Mouse (Mus musculus): ENCODE data around the gene Mto1.

GRCm38 (mm10) chr9:78493171-78493570, 45.2 kb downstream of the Mto1 start:
- TF ChIP-seq CTCF (conservative IDR thresholded peaks at IDR 0.05; ENCODE audit: insufficient read depth, insufficient read length, low read depth, low read length), result no peak
- TF ChIP-seq POLR2A (IDR thresholded peaks at IDR 0.05; ENCODE audit: low read depth, low read length), result no peak
